Mouse (Mus musculus): ENCODE results near the gene Slc9a8. TPM values are rescaled to one million over a fixed set of nuclear protein-coding genes. Genes with fewer than 3 reads are reported as not detected.

Slc9a8 gene
- total RNA-seq, 2 experiments from 2014 or later = 23.4 to 27.7 TPM

- DNase-seq = no peak
Observed at GRCm38 (mm10) chr2:167507719-167508385, 86.3 kb downstream of the Slc9a8 start.

- DNase-seq = no peak
Observed at GRCm38 (mm10) chr2:167508569-167508968, 87.1 kb downstream of the Slc9a8 start.

- peak; percentile 27 for DNase-seq
Observed at GRCm38 (mm10) chr2:167510485-167510884, 89.0 kb downstream of the Slc9a8 start.

GRCm38 (mm10) chr2:167512365-167512764 lies 90.9 kb downstream of the Slc9a8 start:
- DNase-seq = no peak

- no peak for DNase-seq
Observed at GRCm38 (mm10) chr2:167512970-167513369, 91.5 kb downstream of the Slc9a8 start.

- DNase-seq = no peak
Observed at GRCm38 (mm10) chr2:167514641-167515040, 93.1 kb downstream of the Slc9a8 start.

- DNase-seq = peak; percentile 28
Observed at GRCm38 (mm10) chr2:167515688-167516087, 94.2 kb downstream of the Slc9a8 start.

- no peak for DNase-seq
Observed at GRCm38 (mm10) chr2:167519606-167520252, 98.2 kb downstream of the Slc9a8 start.

Other genes with a start within 250 kb of the Slc9a8 start
- 10 to 100 TPM; 22.1 to 27.4 TPM for gene Kcnb1, start 231.6 kb upstream of the Slc9a8 start, total RNA-seq (2021)
- gene Ptgis, start 181.1 kb upstream of the Slc9a8 start, total RNA-seq (2021) = 1 to 10 TPM; 4.2 to 5.5 TPM
- 1 to 10 TPM; 9.8 to 10.0 TPM for gene B4galt5, start 72.5 kb upstream of the Slc9a8 start, total RNA-seq (2021)
- gene Rnf114, start 70.9 kb downstream of the Slc9a8 start, total RNA-seq (2021) = 10 to 100 TPM; 23.0 to 28.4 TPM
- gene Spata2, start 71.2 kb downstream of the Slc9a8 start, total RNA-seq (2021) = 10 to 100 TPM; 15.1 to 15.7 TPM
- gene Snai1, start 116.5 kb downstream of the Slc9a8 start, total RNA-seq (2021) = 1 to 10 TPM; 1.3 TPM
- gene Ube2v1, start 210.4 kb downstream of the Slc9a8 start, total RNA-seq (2021) = 100 to 1,000 TPM; 157 to 160 TPM
- gene Gm20431, start 239.8 kb downstream of the Slc9a8 start, total RNA-seq (2021) = 10 to 100 TPM in 1 of 2 experiments, 1 to 10 TPM in 1; 7.7 to 11.6 TPM